Mouse (Mus musculus) G1E (cell line): ENCODE measurements around the gene St3gal4.

Experiments used
- CTCF ChIP-seq: IDR thresholded peaks from 2 replicates; pipeline ENCODE4 v1.5.1; 2012; ENCODE audit warnings: low read depth, low read length, inconsistent platforms, mixed read lengths
- POLR2AphosphoS5 ChIP-seq: IDR thresholded peaks from 2 replicates; pipeline ENCODE4 v1.6.1; 2012; ENCODE audit warnings: low read depth, low read length, inconsistent platforms; ENCODE audit not compliant: insufficient replicate concordance

GRCm38 (mm10) chr9:35092904-35093303 is 26.2 kb downstream of the St3gal4 start:
- TF ChIP-seq CTCF = no peak
- TF ChIP-seq POLR2AphosphoS5 = no peak
